Mouse (Mus musculus) cortical plate, adult 2 months (tissue): Measurements from ENCODE around the gene Etl4.
"Not testable (repeated sequence)": the region's sequence is repeated elsewhere in the genome, so short reads cannot be mapped to it uniquely, and the experiment has no call there.

Source experiments
- CTCF ChIP-seq: fragments of 200-500 bp; IDR thresholded peaks from 2 replicates; pipeline ENCODE4 v1.5.1; 2011; ENCODE audit warnings: mild to moderate bottlenecking, control low read depth, low read length; ENCODE audit not compliant: insufficient read depth; ENCODE audit errors: extremely low read depth
- POLR2A ChIP-seq: fragments of 200-500 bp; IDR thresholded peaks from 2 replicates; pipeline ENCODE4 v1.6.1; 2011; ENCODE audit warnings: mild to moderate bottlenecking, low read length, control low read depth; ENCODE audit not compliant: insufficient read depth; ENCODE audit errors: extremely low read depth

DNA sequence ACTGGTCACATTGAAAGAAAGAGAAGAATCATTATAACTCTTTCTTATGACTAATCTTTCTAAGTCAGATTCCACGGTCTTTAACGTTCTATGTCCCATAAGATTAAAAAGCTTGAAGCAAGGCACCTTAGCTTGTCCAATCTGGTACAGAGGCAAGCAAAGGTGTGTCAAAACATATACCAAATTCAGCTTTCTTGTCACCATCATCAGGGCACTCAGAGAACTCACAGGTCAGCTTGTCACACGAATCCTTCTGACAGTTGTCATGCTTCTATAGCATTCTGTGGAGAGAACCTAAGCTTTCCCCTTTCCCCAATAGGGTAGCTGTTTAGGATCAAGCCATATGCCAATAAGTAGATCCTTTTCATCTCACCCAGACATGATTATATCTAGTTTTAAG is 267.7 kb downstream of the Etl4 start:
- not testable (repeated sequence) for TF ChIP-seq CTCF, POLR2A
